Mouse (Mus musculus) hindbrain, embryonic 16.5 days (tissue): Measurements from ENCODE around the gene Rapgef3. TPM values are rescaled to one million over a fixed set of nuclear protein-coding genes. Genes with fewer than 3 reads are reported as not detected.

ENCODE experiments used
- ATAC-seq: fragments of 200-750 bp; cut with Nextera tagmentation; 2 replicates; pipeline ENCODE4 v1.8.0; 2017; ENCODE audit warnings: moderate TSS enrichment, moderate library complexity
- H3K27ac ChIP-seq: fragments of 300-500 bp; sonication (generic); 2 replicates; pipeline ENCODE4 v1.5.1; 2014; ENCODE audit warnings: low read depth, mild to moderate bottlenecking, control low read depth, low read length, moderate library complexity
- H3K27me3 ChIP-seq: fragments of 300-500 bp; sonication (generic); replicated peaks from 2 replicates; pipeline ENCODE4 v1.6.1; 2014; ENCODE audit warnings: low read length; ENCODE audit not compliant: control insufficient read depth, insufficient read depth
- H3K36me3 ChIP-seq: fragments of 300-500 bp; sonication (generic); 2 replicates; pipeline ENCODE4 v1.6.1; 2014; ENCODE audit warnings: mild to moderate bottlenecking, low read length, moderate library complexity, mixed read lengths; ENCODE audit not compliant: control insufficient read depth, insufficient read depth
- H3K4me1 ChIP-seq: fragments of 300-500 bp; sonication (generic); 2 replicates; pipeline ENCODE4 v1.6.1; 2014; ENCODE audit warnings: low read depth, low read length; ENCODE audit not compliant: control insufficient read depth, insufficient read depth
- H3K4me2 ChIP-seq: fragments of 300-500 bp; sonication (generic); 2 replicates; pipeline ENCODE4 v1.6.1; 2014; ENCODE audit warnings: mild to moderate bottlenecking, low read length, control low read depth, moderate library complexity
- H3K4me3 ChIP-seq: fragments of 300-500 bp; sonication (generic); 2 replicates; pipeline ENCODE4 v1.5.1; 2014; ENCODE audit warnings: mild to moderate bottlenecking, low read length, control low read depth, moderate library complexity
- H3K9ac ChIP-seq: fragments of 300-500 bp; sonication (generic); 2 replicates; pipeline ENCODE4 v1.6.1; 2014; ENCODE audit warnings: low read depth, mild to moderate bottlenecking, control low read depth, low read length, moderate library complexity
- H3K9me3 ChIP-seq: fragments of 300-500 bp; sonication (generic); 2 replicates; pipeline ENCODE4 v1.6.1; 2014; ENCODE audit warnings: mild to moderate bottlenecking, low read length, moderate library complexity; ENCODE audit not compliant: control insufficient read depth
- WGBS: fragments of 180-500 bp; shearing (Covaris S2); extraction: QIAGEN DNeasy Blood & Tissue Kit; methylation state at CpG from one replicate; pipeline ENCODE4 v1.1.7; 2014; 5-methylcytosine and 5-hydroxymethylcytosine counted together
- polyA plus RNA-seq: library from polyadenylated mRNA; unstranded; fragments of >200 nt; fragmentation: Nextera tagmentation; extraction: Ambion mirVana; gene quantifications from 2 replicates; pipeline ENCODE4 v1.2.1, GENCODE M21; 2015

Gene Rapgef3
- polyA plus RNA-seq, 1 experiment from 2014 or later = 18.4 TPM

DNA sequence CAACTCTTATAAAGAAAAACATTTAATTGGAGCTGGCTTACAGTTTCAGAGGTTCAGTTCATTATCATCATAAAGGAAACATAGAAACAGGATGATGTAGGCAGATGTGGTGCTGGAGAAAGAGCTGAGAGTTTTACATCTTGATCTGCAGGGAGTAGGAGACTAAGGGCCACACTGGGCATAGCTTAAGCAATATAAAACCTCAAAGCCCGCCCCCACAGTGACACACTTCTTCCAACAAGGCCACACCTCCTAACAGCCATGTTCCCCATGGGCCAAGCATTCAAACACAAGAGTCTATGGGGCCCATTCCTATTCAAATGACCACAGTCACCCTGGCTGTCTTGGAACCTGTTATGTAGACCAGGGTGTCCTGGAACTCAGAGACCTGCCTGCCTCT, 11.8 kb upstream of the Rapgef3 start:
- no peaks in the 10 kb centered on the region; the same call in 1 of the 2 replicates for H3K27me3 ChIP-seq
- no peak overlapping the region for H3K27ac ChIP-seq
- H3K4me2 ChIP-seq = no peak overlapping the region
- peaks cover 11% of the 10 kb centered on the region for H3K4me1 ChIP-seq
- H3K36me3 ChIP-seq = no peaks in the 10 kb centered on the region
- H3K4me3 ChIP-seq = no peak overlapping the region
- WGBS = 89% methylated on average over 1 of the region's 1 CpGs
- no peak overlapping the region for H3K9ac ChIP-seq
- no peaks in the 10 kb centered on the region for H3K9me3 ChIP-seq
- no peak for ATAC-seq

DNA sequence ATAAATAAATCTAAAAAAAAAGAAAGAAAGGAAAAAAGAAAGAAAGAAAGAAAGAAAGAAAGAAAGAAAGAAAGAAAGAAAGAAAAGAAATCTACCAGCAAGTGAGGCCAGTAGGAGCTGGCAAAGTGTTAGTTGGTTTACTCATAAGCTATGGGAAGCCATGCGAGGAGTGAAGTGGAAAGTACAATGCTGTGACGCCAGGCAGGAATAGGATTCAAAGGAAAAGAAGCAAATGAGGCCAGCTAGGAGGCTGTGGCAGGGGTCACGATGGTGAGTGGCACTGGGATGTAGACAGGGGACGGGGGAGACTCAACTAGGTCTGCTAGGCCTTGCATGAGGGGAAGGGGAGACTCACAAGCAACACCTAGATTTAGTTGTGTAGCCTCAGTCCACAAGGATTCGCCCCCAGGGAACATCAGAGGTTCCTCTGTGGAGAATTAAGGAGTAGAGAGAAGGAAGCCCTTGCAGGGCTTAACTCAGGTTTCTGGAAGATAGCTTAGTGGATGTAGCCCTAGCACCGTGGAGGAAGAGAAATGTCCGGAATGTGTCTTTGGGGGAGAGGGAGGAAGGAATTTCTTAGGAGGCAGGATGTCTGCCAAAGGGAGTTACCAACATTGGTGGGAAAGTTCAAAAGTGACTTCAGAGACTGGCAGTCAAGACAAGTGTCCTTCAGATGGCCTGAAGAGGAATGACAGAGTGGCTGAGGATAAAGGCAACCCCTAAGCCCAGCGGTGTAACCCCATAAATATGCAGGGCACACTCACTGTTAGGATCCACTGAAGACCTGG, 10.7 kb upstream of the Rapgef3 start, which contains the start of gene Slc48a1:
Gene Slc48a1, plus strand, starts transcription at position 210 of the 788 bp plus-strand sequence.
- no peaks in the 10 kb centered on the region for H3K36me3 ChIP-seq
- no peaks in the 10 kb centered on the region; the same call in 1 of the 2 replicates for H3K27me3 ChIP-seq
- H3K27ac ChIP-seq = no peak within 1 kb of the TSS
- ATAC-seq = no peak
- no peaks in the 10 kb centered on the region for H3K9me3 ChIP-seq
- no peak within 1 kb of the TSS for H3K9ac ChIP-seq
- WGBS = 75% methylated on average over 8 of the region's 8 CpGs
- H3K4me3 ChIP-seq = no peak within 1 kb of the TSS
- H3K4me1 ChIP-seq = peaks cover 11% of the 10 kb centered on the region
- no peak within 1 kb of the TSS for H3K4me2 ChIP-seq

DNA sequence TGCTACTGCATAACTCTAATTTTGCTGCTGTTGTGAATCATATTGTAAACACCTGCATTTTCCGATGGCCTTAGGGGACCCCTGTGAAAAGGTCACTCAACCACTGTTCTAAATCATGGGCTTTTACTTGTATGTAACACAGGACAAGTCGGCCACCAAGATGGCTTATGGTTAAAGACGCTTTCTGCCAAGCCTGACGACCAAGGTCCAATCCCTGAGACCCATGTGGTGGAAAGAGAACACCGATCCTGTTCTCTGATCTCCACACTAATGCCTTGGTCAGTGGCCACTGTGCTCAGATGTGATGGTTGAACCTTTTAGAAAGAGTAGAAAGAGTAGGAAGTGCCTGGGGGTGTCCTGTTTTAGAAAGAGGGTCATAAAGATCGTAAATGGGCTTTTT, 9.1 kb upstream of the Rapgef3 start:
- no peak overlapping the region for H3K4me3 ChIP-seq
- H3K9me3 ChIP-seq = no peaks in the 10 kb centered on the region
- no peak overlapping the region for H3K9ac ChIP-seq
- H3K4me2 ChIP-seq = no peak overlapping the region
- no peaks in the 10 kb centered on the region for H3K36me3 ChIP-seq
- H3K27ac ChIP-seq = no peak overlapping the region
- WGBS = 84% methylated on average over 6 of the region's 6 CpGs
- no peak for ATAC-seq
- H3K27me3 ChIP-seq = no peaks in the 10 kb centered on the region; the same call in 1 of the 2 replicates
- H3K4me1 ChIP-seq = peaks cover 10% of the 10 kb centered on the region

DNA sequence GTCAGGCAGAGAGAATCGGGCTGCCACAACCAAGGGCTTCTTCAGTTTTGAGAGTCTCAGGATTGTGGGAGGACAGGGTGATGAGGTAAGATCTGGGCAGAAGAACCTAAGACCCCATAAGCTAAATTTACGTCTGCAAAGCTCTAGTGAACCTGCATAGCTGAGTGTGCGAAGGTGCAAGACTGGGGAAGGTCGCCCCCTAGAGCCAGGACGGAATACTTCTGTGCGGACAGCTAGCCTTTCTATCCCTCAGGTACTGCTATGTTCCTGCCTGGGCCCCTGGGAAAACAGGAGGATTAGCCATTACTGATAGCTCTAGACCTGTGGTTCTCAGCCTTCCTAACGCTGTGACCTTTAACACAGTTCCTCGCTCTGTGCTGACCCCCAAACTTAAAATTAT, 8.7 kb upstream of the Rapgef3 start:
- Histone ChIP-seq H3K4me1 (peaks cover 8% of the 10 kb centered on the region), H3K9ac (no peak overlapping the region), H3K9me3 (no peaks in the 10 kb centered on the region), H3K27me3 (no peaks in the 10 kb centered on the region; the same call in 1 of the 2 replicates), H3K4me3 (no peak overlapping the region), H3K36me3 (no peaks in the 10 kb centered on the region), H3K27ac (no peak overlapping the region), H3K4me2 (no peak overlapping the region)
- 9% methylated on average over 8 of the region's 8 CpGs for WGBS
- no peak for ATAC-seq

DNA sequence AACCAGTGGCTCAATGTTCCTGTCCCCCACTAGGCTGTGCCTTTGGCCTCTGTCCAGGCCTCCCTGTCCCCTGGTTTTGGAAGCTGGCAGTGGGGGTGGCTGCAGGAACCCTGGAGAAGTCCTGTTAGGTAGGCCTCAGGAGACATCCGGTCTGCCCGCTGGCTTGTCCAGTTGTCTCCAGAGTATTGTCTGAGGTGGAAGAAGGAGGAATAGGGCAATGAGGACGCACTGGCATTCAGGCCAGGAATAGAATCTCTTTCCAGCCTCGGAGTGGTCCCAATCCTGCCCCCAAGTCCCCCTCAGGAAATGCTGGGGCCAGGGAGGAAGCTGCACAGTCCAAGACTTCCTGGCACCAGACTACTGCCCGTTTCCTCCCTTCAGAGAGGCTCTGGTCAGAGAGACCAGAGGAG, 6.2 kb upstream of the Rapgef3 start:
- Histone ChIP-seq H3K4me1 (peaks cover 3% of the 10 kb centered on the region), H3K4me3 (no peak overlapping the region), H3K27ac (peak overlapping the region; percentile 39; the same call in 1 of the 2 replicates), H3K27me3 (peaks cover 6% of the 10 kb centered on the region; the same call in 1 of the 2 replicates), H3K4me2 (no peak overlapping the region), H3K9ac (no peak overlapping the region), H3K36me3 (no peaks in the 10 kb centered on the region), H3K9me3 (no peaks in the 10 kb centered on the region)
- 70% methylated on average over 5 of the region's 5 CpGs for WGBS
- ATAC-seq = no peak

DNA sequence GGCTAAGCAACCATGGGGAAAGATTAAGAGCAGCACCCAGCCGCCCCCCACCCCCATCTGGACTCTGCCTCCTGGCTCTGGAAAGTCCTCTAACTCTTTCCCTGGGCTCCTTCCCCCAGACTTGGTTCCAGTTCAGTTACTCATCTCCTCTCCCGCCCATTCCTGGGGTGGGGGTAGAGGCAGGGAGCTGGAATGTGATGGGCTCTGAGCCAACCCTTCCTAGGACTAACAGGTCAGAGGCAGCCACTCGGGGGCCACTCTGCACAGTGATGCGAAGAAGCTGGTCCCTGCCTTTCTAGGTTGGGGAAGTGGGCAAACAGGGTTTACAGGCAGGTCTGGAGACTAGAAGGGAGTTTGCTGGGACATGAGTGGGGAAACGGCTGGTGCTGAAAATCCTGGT, 5.3 kb upstream of the Rapgef3 start:
- Histone ChIP-seq H3K27ac (no peak overlapping the region; the same call in 1 of the 2 replicates), H3K36me3 (no peaks in the 10 kb centered on the region), H3K4me2 (no peak overlapping the region), H3K9me3 (no peaks in the 10 kb centered on the region), H3K27me3 (peaks cover 6% of the 10 kb centered on the region; the same call in 1 of the 2 replicates), H3K4me3 (no peak overlapping the region), H3K4me1 (peaks cover 6% of the 10 kb centered on the region), H3K9ac (no peak overlapping the region)
- 30% methylated on average over 5 of the region's 5 CpGs for WGBS
- no peak for ATAC-seq

DNA sequence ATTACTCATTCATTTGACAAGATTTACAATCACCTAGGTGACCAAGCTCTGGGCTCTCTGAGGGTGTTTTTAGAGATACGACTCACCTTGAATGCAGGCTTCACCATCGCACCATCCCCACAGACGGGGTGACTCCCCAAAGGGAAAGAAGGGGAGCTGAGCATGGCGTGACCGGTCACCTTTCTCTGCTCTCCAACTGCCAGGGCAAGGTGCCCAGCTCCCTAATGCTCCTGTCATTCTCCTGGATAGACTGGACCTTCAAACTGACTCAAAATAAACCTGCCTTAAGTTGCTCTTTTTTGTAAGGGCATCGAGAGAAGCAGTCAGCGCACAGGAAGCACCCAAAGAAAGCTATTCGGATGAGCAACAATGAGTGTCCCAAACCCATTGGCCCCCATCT, 2.5 kb upstream of the Rapgef3 start:
- H3K4me3 ChIP-seq = no peak overlapping the region
- no peak overlapping the region for H3K4me2 ChIP-seq
- H3K36me3 ChIP-seq = no peaks in the 10 kb centered on the region
- no peak for ATAC-seq
- H3K9ac ChIP-seq = no peak overlapping the region
- 73% methylated on average over 8 of the region's 8 CpGs for WGBS
- H3K27me3 ChIP-seq = peaks cover 6% of the 10 kb centered on the region; the same call in 1 of the 2 replicates
- no peak overlapping the region for H3K27ac ChIP-seq
- peaks cover 26% of the 10 kb centered on the region for H3K4me1 ChIP-seq
- H3K9me3 ChIP-seq = no peaks in the 10 kb centered on the region

DNA sequence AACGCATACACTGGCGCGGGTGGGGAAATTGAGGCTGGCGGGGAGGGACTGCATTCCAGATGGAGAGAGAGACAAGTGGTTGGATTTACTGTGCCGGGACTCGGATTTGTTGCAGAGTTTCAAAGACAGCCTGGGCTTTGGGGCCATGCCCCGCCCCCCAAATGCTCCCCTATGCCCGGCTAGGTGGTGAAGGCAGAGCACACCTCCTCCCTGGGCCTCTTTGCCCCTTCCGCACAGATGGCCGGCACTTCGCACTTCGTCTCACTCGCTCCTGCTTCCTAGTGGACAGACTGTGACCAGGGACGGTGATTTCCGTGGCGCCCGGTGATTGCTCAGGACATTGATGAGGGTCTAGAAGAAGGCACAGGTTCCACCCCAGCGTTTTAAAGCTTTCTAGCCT, 420 bp upstream of the Rapgef3 start:
- H3K9ac ChIP-seq = peak overlapping the region; percentile 71
- 3% methylated on average over 18 of the region's 18 CpGs for WGBS
- peak overlapping the region; percentile 97 for H3K4me2 ChIP-seq
- H3K9me3 ChIP-seq = no peaks in the 10 kb centered on the region
- H3K36me3 ChIP-seq = no peaks in the 10 kb centered on the region
- H3K27me3 ChIP-seq = peaks cover 6% of the 10 kb centered on the region; the same call in 1 of the 2 replicates
- ATAC-seq = no peak
- peak overlapping the region; percentile 69 for H3K27ac ChIP-seq
- H3K4me3 ChIP-seq = peak overlapping the region; percentile 53
- peaks cover 28% of the 10 kb centered on the region for H3K4me1 ChIP-seq

DNA sequence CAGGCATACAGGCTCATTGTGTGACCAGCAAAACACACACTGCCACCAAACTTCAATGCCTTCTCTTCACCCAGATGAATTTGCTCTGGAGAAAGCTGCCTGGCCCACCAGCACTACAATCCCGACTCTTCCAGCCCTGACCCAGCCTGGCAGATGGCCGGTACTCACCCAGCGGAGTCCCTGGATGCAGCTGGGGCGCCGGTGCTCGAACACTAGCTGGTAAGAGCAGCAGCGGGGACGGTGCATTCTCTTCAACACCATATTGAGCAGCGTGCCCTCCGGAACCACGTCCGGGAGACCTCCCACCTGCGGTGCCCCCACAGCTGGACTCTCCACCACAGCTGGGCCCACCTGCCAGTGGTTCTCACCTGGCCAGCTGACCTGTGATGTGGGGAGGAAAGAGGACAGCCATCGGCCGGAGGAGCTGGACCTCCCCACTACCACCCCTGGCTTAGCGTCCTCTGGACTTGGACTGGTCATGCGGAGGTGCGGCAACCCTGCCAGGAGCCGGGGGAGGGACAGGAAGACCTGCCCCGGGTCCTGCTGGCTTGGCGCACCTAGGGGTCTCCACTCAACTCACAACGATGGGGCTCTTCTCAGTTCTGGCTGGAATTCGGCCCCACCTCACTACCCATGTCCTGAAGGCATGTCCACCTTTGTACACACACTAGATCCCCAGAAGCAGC, 1.0 kb downstream of the Rapgef3 start:
- Histone ChIP-seq H3K4me3 (peak overlapping the region; percentile 53), H3K4me1 (peaks cover 27% of the 10 kb centered on the region), H3K9ac (peak overlapping the region; percentile 71), H3K36me3 (no peaks in the 10 kb centered on the region), H3K9me3 (no peaks in the 10 kb centered on the region), H3K27me3 (peaks cover 6% of the 10 kb centered on the region; the same call in 1 of the 2 replicates), H3K27ac (peak overlapping the region; percentile 69), H3K4me2 (peak overlapping the region; percentile 97)
- ATAC-seq = peak; percentile 29
- WGBS = 4% methylated on average over 23 of the region's 23 CpGs
